Mouse (Mus musculus) frontal cortex, postnatal 36 days (tissue): ENCODE results near the gene Dusp12.

Source experiments
- DNase-seq, 2 experiments: peaks; one replicate each; pipeline ENCODE4 v3.0.0; 2022; ENCODE audit warnings: low spot score in 2 of 2

Dusp12 gene

GRCm38 (mm10) chr1:170898413-170899075 is 13.2 kb upstream of the Dusp12 start:
- DNase-seq: no peak

- DNase-seq: no peak
Measured at GRCm38 (mm10) chr1:170896651-170897281, 11.4 kb upstream of the Dusp12 start.

GRCm38 (mm10) chr1:170894603-170895602 is 9.6 kb upstream of the Dusp12 start:
- DNase-seq: peak in 1 of 2 experiments; percentile 28

- DNase-seq: no peak
Measured at GRCm38 (mm10) chr1:170892279-170892678, 6.9 kb upstream of the Dusp12 start.

GRCm38 (mm10) chr1:170891646-170892045 is 6.3 kb upstream of the Dusp12 start:
- DNase-seq: no peak

- no peak for DNase-seq
Measured at GRCm38 (mm10) chr1:170889310-170889709, 4.0 kb upstream of the Dusp12 start.

GRCm38 (mm10) chr1:170886044-170886458 is 711 bp upstream of the Dusp12 start:
- no peak for DNase-seq

- no peak for DNase-seq
Measured at GRCm38 (mm10) chr1:170884390-170884789, 950 bp downstream of the Dusp12 start.

GRCm38 (mm10) chr1:170882915-170883485 is 2.3 kb downstream of the Dusp12 start:
- DNase-seq: no peak

- DNase-seq: no peak
Measured at GRCm38 (mm10) chr1:170876906-170877305, 8.4 kb downstream of the Dusp12 start.

GRCm38 (mm10) chr1:170875676-170876075 is 9.7 kb downstream of the Dusp12 start:
- DNase-seq: no peak

- DNase-seq: no peak
Measured at GRCm38 (mm10) chr1:170871961-170872360, 13.4 kb downstream of the Dusp12 start.

GRCm38 (mm10) chr1:170871402-170871801 is 13.9 kb downstream of the Dusp12 start:
- DNase-seq: no peak

GRCm38 (mm10) chr1:170868905-170869283 is 16.4 kb downstream of the Dusp12 start:
- DNase-seq: no peak

GRCm38 (mm10) chr1:170868107-170868904 is 17.0 kb downstream of the Dusp12 start:
- DNase-seq: peak; percentile 79 to 91

- DNase-seq: peak; percentile 97 to 98
Measured at GRCm38 (mm10) chr1:170867691-170868105, 17.6 kb downstream of the Dusp12 start, which contains the start of gene Atf6. TSS of gene Atf6 (minus strand) at chr1:170867771.

GRCm38 (mm10) chr1:170866992-170867690 is 18.2 kb downstream of the Dusp12 start:
- DNase-seq: no peak

- DNase-seq: no peak
Measured at GRCm38 (mm10) chr1:170865406-170865805, 19.9 kb downstream of the Dusp12 start.

- DNase-seq: no peak
Measured at GRCm38 (mm10) chr1:170864754-170865153, 20.6 kb downstream of the Dusp12 start.

GRCm38 (mm10) chr1:170864234-170864633 is 21.1 kb downstream of the Dusp12 start:
- DNase-seq: no peak
